Mouse (Mus musculus) ES-E14 (cell line): ENCODE measurements around the gene Habp4.

Experiments used
- MAFK ChIP-seq: IDR thresholded peaks from 2 replicates; pipeline ENCODE4 v1.6.1; 2014; ENCODE audit warnings: mild to moderate bottlenecking, low read depth, low read length, inconsistent platforms; ENCODE audit not compliant: insufficient read depth
- ZC3H11A ChIP-seq: IDR thresholded peaks from 2 replicates; pipeline ENCODE4 v1.6.1; 2012; ENCODE audit warnings: low read depth, mild to moderate bottlenecking, inconsistent platforms, low read length, borderline replicate concordance

- TF ChIP-seq ZC3H11A: no peak
- no peak for TF ChIP-seq MAFK
Measured at GRCm38 (mm10) chr13:64225738-64226137, 64.1 kb downstream of the Habp4 start.
